Mouse (Mus musculus): Measurements from ENCODE around the gene Tie1. TPM values are rescaled to one million over a fixed set of nuclear protein-coding genes. Genes with fewer than 3 reads are reported as not detected.

Tie1 gene
- total RNA-seq, 2 experiments from 2014 or later, result 1.3 TPM; not detected in 1

DNA sequence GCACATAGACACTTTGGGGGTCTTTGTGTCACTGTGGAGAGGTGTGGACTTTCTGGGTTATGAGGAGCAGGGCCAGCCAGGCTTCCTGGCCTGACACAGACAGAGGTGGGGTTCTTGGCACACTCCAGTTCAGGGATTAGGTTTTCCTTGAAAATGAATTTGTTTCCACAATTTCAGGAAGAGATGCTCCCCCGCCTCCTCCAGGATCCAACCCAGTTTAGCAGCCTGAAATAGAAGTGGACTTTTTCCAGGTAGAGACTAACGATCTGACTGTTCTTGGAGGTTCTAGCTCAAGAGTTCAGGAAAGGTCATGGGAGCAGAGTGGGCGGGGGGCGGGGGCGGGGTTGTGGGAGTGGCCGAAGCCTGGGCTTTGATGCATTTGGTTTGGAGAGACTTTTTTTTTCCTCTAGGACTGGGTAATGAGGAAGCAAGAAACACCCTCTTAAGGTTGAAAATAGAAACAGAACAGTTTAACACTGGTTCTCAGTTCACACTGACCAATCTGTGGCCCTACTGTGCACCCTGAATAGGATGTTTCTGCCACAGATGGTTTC is 10.4 kb upstream of the Tie1 start:
- no peak for ATAC-seq (replicated peaks; ENCODE audit: low FRiP score, low TSS enrichment, poor library complexity, severe bottlenecking)

DNA sequence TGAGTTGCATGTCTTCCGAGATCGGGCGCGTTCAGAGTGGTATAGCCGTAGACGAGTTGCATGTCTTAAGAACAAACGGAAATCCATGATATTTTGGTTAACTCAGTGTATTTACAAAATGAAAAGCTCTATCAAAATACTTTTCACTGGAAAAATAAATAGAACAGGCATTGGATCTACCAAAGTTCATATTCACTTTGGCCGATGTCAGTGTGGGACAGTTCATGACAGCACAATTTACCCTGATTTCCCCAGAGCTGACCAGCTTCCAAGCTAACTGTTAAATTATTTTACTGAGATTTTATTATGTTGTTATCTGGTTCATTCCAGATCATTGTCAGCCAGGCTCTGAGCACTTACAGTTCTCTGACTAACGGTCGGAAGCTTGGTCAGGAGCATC is 600 bp upstream of the Tie1 start:
- no peak for ATAC-seq (replicated peaks; ENCODE audit: low FRiP score, low TSS enrichment, poor library complexity, severe bottlenecking)

DNA sequence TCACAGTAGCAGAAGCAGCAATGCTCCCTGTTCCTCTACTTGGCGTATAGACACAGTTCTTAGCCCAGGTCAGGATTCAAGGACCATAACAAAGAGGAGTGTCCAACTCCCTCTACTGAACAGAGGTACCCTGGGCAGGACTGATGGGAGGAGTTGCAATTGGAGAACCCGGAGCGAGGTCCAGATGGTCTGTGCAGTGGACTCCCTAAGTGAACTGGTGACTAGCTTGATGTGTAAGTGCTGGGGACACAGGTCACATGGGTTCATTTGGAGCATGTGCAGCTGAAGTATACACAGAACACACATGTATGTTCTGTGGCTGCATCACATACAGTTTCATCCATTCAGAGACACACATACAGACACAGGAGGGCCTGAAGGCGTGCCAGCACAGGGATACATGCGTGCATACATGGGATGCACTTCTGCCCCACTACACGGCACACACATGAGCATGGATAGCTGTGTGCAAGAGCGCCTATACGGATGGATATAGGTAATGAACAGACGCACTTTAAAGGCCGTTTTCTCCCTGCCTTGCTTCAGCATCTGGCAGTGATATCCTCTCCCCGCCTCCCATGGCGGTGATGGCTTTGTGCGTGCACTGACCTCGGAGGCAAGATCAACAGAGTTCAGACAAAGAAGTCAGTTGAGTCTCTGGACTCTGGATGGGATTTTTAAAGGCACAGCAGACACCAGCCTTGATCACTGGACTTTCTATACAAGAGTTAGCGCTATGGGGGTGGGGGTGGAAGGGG is 12.9 kb downstream of the Tie1 start:
- ATAC-seq (replicated peaks; ENCODE audit: low FRiP score, low TSS enrichment, poor library complexity, severe bottlenecking), result no peak

DNA sequence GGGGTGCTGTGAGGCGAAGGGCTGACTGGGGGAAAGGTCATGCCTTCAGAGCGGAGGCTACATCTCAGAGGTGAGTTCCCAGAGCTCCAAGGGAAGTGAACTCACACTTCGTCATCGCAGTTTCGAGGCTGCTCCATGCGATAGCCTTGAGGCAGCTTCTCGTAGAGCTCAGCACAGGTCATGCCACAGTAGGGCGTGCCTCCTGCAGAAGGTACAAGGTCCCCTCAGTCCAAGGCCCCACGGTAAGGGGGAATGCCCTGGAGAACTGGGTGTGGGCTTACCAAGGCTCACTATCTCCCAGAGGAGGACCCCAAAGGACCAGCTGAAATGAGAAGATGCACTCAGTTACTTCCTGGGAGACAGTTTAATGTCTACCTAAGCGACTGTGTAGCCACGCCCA is 17.2 kb downstream of the Tie1 start:
- ATAC-seq (replicated peaks; ENCODE audit: low FRiP score, low TSS enrichment, poor library complexity, severe bottlenecking), result no peak

DNA sequence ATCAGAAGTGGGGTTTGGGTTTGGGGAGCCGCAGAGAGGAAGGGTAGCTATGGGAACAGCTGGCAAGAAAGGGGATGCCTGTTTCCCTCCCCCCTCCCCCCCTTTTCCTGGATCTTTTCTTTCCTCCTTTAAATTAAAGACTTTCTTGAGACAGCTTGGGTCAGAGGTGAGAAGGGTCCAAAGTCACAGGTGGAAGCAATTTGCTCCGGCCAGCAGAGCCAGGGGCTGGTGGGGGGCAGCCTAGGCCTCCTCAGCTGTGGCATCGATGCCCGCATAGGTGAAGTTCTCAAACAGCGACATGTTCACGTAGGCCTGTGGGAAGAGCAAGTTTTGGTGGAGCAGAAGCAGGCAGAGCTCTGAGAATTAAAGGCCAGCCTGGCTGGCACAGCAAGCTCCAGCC is 18.6 kb downstream of the Tie1 start:
- no peak for ATAC-seq (replicated peaks; ENCODE audit: low FRiP score, low TSS enrichment, poor library complexity, severe bottlenecking)

DNA sequence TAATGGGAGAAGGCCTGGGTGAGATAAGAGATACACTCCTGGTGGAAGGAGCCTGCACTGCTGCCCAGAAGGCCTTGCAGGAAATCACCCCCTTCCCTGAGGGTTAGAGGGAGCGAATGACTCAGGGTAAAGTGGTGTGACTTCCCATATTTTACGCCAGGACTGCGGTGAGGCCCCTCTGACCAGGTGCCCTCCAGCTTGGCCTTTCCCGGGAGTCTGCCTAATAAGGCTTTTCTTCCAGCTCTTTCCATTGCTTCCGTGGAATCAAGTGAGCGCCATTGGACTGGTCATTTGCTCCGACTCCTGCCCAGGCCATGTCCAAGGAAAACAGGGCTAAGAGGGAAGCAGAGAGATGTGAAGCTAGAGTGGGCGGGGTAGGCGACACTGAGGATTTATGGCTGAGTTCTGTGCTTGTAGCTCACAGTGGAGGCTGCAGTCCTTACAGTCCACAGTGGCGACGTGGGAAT is 24.1 kb downstream of the Tie1 start:
- peak; percentile 81 for ATAC-seq (replicated peaks; ENCODE audit: low FRiP score, low TSS enrichment, poor library complexity, severe bottlenecking)

DNA sequence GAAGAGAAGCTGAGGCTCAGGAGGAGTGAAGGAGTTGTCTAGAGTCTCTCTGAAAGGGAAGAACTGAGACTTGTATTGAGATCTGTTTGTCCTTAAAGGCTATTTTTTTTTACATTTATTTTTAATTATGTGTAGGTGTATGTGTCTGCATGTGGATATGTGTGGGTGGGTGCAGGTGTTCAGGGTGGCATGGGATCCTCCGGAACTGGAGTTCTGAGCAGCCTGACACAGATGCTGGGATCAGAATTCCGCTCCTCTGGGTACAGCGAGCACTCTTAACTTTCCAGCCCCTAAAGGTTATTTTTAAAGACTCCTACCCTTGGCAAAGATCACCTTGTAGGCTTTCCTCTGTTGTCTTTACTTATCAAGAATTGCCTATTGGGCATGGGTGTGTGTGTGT is 24.9 kb downstream of the Tie1 start:
- no peak for ATAC-seq (replicated peaks; ENCODE audit: low FRiP score, low TSS enrichment, poor library complexity, severe bottlenecking)

DNA sequence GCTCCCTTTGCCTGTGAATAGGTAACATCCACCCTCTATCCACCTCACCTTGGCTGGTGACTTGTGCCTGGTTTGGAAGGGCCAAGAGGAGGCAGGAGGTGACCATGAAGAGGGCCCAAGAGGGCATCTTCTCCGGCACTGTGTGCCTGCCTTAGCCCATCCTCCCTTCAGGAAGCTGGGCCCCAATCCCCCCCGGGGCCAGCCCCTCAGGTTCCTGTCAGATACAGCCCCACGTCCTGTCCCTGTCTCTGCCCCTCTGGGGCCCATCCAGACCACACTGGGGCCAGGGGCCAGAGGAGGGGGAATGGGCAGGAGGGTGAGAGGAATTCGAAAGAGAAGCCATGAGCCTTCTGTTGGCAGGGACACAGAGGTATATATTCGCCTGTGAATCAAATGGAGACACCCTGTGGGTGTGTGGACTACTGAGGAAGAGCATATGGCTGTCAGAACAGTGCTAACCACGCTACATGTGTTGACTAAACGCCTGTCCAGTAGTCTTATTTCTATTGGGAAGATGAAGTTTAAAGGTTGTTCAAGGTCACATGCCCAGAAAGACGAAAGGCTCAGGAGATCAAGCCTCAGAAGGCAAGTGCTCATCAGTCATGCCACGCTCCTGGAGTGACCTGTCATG is 32.4 kb downstream of the Tie1 start, which contains the start of gene Mpl:
Mpl (minus strand) TSS at position 169 of the 631 bp plus-strand sequence.
- no peak; the same call in 1 of the 2 replicates for ATAC-seq (replicated peaks; ENCODE audit: low FRiP score, low TSS enrichment, poor library complexity, severe bottlenecking)

DNA sequence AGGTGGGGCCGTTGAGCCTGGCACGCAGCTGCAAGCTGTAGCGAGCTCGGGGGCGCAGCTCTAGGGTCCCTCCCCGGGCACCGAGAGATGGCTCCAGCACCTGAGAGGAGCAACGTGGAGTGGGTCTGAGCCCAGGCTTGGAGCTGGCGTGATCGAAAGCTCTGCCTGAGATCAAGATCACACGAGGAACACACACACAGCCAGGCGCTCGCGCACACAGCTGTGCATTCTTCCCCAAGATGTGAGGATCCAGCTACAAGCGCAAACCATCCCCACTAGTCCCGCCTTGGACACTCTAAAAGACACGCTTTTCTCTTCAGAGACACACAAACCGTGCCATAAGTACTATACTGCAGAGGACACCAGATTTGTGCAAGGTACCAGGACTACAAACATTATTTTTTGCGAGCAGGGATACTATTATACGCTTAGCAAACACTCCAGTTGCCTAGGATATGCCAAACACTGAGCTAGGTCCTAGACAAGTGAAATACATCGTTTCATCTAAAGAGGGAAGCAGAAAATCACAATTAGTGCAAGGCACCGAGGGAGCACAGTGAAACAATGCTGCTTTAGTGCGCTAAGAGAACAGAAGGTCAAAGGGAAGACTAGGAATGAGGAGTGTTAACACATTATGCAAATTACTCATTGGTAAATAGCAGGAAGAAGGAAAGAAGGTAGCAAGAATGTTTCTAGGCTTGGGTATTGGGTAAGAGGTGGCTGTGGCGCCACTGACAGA is 43.3 kb downstream of the Tie1 start:
- ATAC-seq (replicated peaks; ENCODE audit: low FRiP score, low TSS enrichment, poor library complexity, severe bottlenecking), result no peak

DNA sequence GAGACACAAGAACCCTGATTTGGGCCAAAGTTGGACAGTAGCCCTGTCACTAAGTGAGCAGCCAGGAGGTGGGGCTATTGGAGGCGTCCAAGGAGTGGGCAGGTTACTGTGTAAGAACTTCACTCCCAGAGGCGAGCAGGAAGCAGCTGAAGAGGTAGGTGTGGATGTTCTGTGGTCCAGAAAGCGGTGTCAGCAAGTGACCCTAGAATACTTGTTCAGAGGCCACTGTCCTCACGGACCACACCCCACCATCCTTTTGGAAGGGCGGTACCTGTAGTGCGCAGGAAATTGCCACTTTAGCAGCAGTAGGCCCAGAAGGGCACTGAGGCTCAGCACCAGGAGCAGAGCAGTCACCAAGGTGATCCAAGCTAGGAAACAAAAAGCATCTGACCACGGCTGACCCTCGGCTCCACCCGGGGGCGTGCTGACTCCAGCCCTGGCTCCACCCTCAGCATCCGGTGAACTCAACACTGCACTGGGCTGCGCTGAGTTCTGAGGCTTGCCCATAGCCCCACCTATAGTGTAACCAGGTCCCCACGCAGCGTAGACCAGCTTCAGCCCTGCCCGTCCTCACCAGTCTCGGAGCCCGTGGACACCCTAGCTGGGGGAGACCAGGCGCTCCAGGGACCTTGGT is 44.0 kb downstream of the Tie1 start:
- ATAC-seq (replicated peaks; ENCODE audit: low FRiP score, low TSS enrichment, poor library complexity, severe bottlenecking), result no peak

DNA sequence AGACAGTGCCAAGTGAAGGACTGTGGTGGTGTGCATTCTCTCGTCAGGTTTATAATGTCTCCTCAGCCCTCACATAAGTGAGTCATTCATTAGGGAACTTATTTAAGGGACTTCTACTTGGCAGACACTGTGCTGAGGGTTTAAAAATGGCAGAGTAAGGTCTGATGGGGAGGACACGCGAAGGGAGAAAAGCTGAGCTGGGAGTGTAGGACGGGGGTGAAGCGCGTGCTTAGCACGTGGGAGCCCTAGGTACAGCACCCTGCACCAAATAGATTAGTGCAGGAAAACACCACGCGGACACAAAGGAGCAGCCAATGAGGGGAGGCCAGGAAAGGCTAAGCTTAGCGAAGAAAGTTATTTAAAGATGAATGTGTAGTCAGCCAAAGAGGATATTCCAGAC is 44.8 kb downstream of the Tie1 start:
- no peak for ATAC-seq (replicated peaks; ENCODE audit: low FRiP score, low TSS enrichment, poor library complexity, severe bottlenecking)

DNA sequence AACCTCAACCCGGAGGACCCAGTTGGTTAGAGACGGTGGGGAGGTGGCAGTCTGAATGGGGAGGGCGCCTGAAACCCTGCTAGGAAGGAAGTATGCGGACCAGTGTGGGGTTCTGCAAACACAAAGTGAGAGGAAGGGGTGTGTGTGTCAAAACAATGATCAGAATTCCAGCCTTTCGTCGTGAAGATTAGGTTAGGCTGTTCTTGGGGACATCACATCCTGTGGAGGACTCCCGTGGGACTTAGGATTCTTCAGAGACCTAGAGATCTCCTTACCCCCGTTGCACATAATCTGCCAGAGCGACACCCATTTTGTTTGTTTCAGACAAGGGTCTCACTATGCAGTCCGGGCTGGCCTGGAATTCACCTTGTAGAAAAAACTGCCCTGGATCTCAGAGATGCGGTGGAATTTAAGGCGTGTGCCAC is 52.0 kb downstream of the Tie1 start:
- ATAC-seq (replicated peaks; ENCODE audit: low FRiP score, low TSS enrichment, poor library complexity, severe bottlenecking), result no peak

DNA sequence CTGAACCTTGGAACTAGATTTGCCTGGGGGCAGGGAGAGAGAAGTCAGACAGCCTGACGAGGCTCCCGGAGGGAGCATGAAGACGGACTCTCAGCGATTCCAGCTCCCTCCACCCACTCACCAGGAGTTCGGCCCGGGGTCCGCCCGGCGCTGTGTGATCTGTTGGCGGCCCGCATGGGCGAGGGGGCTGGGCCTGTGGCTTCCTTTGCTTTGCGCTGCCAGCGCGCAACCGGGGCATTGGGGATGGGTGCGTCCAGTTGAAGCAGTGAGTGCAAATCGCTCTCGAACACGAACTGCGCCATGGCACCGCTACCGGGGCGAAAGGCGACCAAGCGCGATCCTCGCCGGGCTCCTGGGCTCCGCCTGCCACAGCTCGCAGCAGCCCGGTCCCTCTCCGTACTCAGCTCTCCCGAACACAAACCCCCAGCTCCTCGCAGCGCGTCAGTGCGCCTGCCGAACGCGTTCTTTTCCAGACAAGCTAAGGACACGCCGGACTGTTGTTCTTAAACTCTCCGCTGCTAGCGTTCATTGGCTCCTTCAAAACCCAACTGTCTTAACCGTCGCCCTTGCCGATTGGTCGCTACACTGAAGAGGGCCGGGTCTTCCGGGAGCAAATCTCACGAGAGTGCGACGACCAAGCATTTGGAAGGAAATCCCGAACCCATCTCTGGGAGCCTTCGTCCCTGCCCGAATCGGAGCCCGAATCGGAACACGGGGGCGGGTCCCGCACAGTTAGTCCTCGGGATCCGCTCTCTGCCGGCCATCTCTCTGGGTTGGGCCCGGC is 52.8 kb downstream of the Tie1 start, which contains the start of gene Cdc20:
Cdc20 (minus strand) TSS at position 533 of the 784 bp plus-strand sequence.
- ATAC-seq (replicated peaks; ENCODE audit: low FRiP score, low TSS enrichment, poor library complexity, severe bottlenecking), result peak; percentile 97

DNA sequence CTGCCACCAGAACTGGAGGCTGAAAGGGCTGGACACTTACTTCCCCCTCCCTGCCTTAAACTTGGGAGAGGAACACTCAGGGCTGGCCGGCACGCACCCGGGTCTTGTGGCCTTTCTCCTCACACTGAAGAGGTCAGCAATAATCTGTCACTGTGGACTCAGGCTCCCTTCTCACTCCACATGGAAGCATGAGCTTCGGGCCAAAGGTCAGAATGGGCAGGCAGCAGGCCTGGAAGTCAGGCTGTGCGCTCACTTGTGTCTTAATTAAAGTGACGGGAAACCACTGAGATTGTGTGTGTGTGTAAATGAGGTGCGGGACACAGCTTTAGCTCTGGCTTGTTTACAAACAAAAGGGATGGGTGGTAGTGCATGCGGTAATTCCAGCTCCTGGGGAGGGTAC is 57.5 kb downstream of the Tie1 start:
- no peak for ATAC-seq (replicated peaks; ENCODE audit: low FRiP score, low TSS enrichment, poor library complexity, severe bottlenecking)

DNA sequence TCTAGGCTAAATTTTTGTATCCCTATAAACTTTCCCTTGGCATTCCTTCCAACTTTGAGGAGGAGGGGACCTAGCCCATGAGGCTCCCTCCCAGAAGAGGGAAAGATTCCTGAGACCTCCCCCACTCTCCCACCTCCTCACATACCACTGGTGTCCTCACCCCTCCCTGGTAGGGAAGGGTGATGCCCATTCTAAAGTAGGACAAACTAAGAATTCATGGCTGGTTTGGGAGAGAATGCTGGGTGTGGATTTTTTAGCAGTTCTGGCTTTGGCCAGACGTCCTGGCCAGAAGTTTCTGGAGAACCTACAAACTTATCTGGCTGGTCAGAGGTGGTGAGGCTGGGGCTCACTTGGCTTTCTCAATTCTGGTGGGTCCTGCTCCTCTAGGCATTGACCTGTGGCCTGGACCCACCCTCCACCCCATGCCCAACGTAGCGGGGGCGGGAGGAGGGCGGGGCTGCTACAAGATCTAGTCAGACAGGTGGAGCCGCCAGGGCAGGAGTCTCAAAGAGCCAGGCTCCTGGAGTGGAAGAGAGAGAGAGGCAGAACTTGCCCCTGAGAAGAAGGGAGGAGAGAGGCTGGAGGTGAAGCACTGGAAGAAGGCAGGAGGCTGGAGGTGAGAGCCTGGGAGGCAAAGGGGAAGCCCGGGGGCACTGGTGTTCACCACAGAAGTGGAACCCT is 60.5 kb downstream of the Tie1 start:
- no peak for ATAC-seq (replicated peaks; ENCODE audit: low FRiP score, low TSS enrichment, poor library complexity, severe bottlenecking)

DNA sequence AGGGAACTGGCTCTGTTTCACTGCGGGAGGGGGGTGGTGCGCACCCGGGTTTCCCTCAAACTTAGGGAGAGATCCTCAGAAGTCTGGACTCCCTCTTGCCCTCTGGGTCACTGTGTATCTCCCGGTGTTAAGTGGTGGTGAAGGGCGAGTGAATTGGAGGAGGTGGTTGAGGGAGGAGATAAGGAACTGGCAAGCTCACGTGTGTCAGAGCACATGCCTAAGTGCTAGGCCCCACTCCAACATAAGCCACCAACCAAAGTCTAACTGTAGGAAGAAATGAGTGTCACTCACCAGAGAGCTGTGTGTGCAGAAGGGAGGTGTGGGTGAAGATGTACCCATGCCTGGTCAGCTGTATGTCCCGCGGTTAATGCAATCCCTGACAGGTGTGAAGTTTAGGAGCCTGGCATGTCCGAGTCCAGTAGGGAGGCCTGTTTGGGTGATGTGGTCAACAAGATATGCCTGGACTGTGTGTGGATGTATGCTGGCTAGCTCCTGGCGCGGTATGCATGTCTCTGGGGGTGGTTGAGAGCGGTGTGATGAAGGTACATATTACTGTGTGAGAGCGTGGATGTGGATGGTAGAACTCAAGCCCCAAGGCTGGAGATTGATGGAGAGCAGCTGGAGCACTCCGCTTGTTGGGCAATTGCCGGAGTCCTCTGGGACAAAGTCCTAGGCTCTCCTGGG is 61.2 kb downstream of the Tie1 start:
- peak; percentile 58 for ATAC-seq (replicated peaks; ENCODE audit: low FRiP score, low TSS enrichment, poor library complexity, severe bottlenecking)

DNA sequence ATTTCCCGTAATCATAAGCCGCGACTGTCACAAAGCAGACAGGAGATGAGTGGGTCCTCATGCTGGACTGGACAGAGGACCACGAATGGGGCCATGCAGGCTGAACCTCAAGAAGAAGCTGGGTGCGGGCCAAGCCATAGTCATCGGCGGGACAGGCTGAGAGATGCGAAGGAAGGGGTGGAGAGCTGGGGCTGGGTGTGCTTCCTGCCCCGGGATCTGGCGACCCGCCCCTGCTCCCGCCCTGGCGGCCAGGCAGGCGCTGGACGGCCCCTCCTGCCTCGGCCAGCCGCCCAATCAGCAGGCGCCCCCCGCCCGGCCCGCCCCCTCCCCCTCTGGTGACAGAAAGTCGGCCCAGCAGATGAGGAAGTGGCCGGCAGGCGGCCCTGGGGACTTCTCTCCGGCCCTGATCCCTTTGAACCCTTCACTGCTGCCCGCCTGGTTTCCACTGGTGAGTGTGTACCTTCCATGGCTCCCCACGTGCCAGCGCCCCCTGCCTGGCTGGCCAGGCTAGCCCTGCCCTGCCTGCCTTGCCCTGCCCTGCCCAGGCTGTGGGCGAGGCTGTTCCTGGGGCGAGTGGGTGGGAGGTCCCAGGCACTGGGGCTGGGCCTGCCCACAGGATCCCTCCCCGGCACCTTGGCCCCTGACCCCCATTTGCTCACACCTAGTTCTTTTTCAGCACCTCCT is 62.0 kb downstream of the Tie1 start, which contains the start of gene Elovl1:
Elovl1 (plus strand) TSS at position 326 of the 684 bp plus-strand sequence.
- ATAC-seq (replicated peaks; ENCODE audit: low FRiP score, low TSS enrichment, poor library complexity, severe bottlenecking), result peak; percentile 80
